Mouse (Mus musculus) 3134 (cell line): ENCODE measurements around the gene Vmn1r74.
"Not testable (repeated sequence)": the region's sequence is repeated elsewhere in the genome, so short reads cannot be mapped to it uniquely, and the experiment has no call there.

ENCODE experiments used
- DNase-seq: peaks from one replicate; pipeline ENCODE4 v3.0.0-alpha.2; 2011; ENCODE audit warnings: low spot score; ENCODE audit not compliant: insufficient read length; ENCODE audit errors: extremely low read depth

Gene Vmn1r74

GRCm38 (mm10) chr7:11833680-11834079, at the start of gene Vmn1r74:
Vmn1r74 (plus strand) TSS chr7:11833980.
- no peak for DNase-seq

GRCm38 (mm10) chr7:11813751-11814150, 20.0 kb upstream of the Vmn1r74 start:
- no peak for DNase-seq

GRCm38 (mm10) chr7:11822166-11822565, 11.6 kb upstream of the Vmn1r74 start:
- DNase-seq: no peak

- DNase-seq: not testable (repeated sequence)
Observed at GRCm38 (mm10) chr7:11823246-11823645, 10.5 kb upstream of the Vmn1r74 start.

- DNase-seq: no peak
Observed at GRCm38 (mm10) chr7:11874330-11874729, 40.5 kb downstream of the Vmn1r74 start, which contains the start of gene Vmn1r75. Vmn1r75 (plus strand) TSS chr7:11874630.
